Mouse (Mus musculus) C2C12 (cell line): ENCODE measurements around the gene Bhlha15.

ENCODE experiments used
- CEBPB ChIP-seq: IDR thresholded peaks from one replicate; pipeline ENCODE4 v1.6.1; 2011; ENCODE audit warnings: low read depth, mild to moderate bottlenecking, control low read depth, moderate library complexity
- CTCF ChIP-seq: IDR thresholded peaks from one replicate; pipeline ENCODE4 v1.5.1; 2011; ENCODE audit not compliant: control insufficient read depth, insufficient read depth, insufficient read length
- USF1 ChIP-seq: IDR thresholded peaks from one replicate; pipeline ENCODE4 v1.6.1; 2011; ENCODE audit warnings: low read depth, mild to moderate bottlenecking, control low read depth, moderate library complexity

DNA sequence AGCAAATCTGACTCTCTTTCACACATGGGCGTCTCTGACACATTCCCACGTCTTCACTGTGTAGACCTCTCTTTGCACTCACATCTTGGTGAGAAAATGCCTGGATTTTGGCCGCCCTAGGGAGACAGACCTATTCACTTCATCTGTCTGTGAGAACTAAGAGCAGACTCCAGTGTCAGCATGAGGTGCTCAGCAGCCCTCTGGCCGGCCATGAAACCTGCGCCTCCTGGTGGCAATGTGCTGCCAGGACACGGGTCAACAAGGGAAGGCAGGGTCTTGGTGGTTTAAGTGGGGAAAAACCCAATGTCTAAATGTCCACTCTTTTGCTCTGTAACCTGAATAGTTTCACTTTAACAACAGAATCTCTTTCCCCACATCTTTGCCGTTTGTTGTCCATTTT is 24.4 kb downstream of the Bhlha15 start:
- TF ChIP-seq CTCF: peak; percentile 81
- TF ChIP-seq USF1: no peak
- TF ChIP-seq CEBPB: no peak
